Mouse (Mus musculus) neutrophil, adult 65 days (primary cell): ENCODE data around the gene Tbxa2r. TPM values are rescaled to one million over a fixed set of nuclear protein-coding genes. Genes with fewer than 3 reads are reported as not detected.

Source experiments
- total RNA-seq: library from RNA; stranded (reverse); gene quantifications from 2 replicates; pipeline ENCODE4 v1.2.4, GENCODE M21; 2023

Tbxa2r gene
- total RNA-seq = 0.47 TPM in 1 of 2 replicates, not detected in the other

DNA sequence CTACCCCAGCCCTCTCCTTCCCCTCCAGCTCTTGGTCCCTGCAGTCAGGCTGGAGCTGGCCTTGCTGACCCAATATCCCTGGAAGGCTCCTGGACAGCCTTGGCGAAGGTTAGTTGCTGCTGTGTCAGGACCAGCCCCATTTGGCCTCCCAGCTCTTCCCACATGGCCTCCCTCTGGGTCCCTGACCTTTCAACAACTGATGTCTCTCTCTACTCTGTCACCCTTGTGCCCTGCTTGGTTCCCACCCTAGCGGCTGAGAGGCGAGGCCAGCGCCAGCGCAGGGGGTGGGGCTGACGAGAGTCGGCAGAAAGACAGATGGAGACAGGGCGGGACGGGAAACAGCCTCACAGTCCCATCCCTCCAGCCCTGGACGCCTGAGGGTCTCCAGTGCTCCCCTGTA is at the start of gene Tbxa2r:
Tbxa2r (plus strand) TSS at position 346 of the 400 bp plus-strand sequence.

GRCm38 (mm10) chr10:81291511-81292104 is 36.9 kb upstream of the Tbxa2r start, which contains the start of gene Tjp3:
Tjp3 (minus strand) TSS chr10:81291581.

DNA sequence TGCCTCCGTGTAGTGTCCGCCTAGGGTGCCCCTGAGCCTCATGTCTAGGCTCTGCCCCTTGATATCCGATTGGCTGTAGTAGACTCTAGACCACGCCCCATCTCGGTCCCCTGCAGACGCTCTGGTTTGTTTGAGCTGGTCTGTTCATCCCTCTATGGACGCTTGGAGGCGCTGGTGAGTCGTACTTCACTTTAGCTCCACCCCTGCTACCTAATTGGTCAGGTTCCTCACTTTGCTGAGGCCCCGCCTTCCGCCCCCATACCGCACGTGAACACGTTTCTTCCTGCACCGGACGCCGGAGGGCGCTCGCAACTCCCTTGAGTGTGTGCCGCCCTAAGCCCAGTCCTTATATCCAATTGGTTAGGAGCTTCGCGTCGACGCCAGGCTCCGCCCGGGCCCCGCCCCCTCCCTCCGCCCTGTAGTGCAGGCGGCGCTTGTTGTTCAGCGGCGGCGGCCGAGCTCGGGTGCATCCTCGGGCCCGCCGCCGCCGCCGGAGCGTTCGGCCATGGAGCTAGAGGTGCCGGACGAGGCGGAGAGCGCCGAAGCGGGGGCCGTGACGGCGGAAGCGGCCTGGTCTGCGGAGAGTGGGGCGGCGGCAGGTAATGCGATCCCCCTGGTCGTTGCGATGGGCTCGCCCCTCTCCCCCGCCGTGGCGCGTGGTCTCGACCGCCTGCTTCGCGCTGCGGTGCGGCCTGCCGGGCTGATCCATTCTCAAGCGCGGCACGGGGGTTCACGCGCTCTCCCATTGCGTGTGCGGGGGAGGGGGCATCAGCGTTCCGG is 35.8 kb upstream of the Tbxa2r start, which contains the start of gene Pip5k1c:
Pip5k1c (plus strand) TSS at position 410 of the 780 bp plus-strand sequence.

DNA sequence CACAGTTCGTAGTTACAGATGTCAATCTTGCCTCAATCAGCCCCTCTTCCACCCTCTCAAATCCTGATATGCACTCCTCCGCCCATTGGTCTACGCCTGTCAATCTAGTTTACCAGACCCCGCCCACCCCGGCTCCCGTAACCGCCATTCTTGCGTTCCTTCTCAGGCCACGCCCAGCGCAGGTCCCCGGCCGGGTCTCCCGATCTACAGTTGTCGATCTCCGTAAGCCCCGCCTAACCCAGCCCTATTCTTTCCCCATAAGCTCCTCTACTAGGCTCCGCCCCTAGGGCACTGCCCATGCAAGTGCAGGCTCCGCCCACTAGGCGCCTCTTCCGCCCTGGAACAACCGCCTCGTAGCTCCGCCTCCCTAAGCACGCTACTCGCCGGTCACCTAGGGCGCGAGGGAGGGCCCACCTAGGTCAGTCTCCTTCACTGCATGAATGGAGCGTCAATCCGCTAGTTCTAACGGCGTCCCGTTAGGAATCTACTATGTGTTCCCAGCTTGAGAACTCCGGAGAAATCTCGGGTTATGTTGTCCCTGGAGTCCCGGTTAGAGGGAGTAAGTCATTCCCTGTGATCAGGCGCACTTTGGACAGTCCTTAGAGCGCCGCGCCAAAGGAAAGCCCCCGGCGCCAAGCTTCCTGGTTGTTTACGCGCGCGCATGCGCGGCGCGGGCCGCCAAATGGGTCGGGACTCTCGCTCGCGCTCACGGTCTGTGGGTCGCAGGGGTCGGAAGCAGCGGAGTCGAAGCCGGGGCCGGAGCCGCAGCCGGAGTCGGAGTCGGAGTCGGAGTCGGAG is 7.8 kb upstream of the Tbxa2r start, which contains the start of gene Cactin:
Cactin (plus strand) TSS at position 554 of the 798 bp plus-strand sequence.

GRCm38 (mm10) chr10:81342686-81343505 is 14.4 kb downstream of the Tbxa2r start, which contains the start of gene Gipc3:
Gipc3 (minus strand) TSS chr10:81343266.

DNA sequence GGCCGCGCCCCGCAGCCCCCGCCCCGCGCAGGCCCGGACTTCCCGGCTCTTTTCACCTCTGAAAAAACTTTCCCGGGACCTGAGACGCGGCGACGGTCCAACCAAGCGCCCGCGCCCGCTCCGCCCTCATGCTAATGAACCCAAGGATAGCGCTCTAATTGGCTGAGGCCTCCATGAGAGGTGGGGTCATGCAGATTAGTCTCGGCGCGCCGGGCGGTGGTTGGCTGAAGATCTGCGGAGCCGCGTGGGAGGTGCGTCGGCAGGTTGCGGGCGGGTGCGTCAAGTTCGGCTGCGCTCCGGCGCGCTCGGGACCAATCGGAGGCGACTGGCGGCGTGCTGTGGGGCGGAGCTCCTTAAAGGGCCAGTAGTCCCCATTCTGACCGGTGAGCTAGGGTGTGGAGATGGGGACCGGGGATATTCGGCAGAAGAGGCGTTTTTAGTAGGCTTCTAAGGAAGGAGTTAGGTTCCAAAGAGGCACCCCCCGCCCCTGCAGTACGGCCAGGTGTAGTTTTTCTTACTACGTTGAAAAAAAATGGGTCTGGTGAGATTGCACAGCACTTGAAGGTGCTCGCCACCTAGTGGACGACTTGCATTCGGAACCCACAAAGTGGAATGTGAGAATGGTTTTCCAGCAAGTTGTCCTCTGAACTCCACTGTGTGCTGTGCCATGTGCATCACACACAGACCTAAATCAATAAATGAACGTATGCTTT is 22.0 kb downstream of the Tbxa2r start, which contains the start of gene Hmg20b:
Hmg20b (minus strand) TSS at position 130 of the 713 bp plus-strand sequence.

DNA sequence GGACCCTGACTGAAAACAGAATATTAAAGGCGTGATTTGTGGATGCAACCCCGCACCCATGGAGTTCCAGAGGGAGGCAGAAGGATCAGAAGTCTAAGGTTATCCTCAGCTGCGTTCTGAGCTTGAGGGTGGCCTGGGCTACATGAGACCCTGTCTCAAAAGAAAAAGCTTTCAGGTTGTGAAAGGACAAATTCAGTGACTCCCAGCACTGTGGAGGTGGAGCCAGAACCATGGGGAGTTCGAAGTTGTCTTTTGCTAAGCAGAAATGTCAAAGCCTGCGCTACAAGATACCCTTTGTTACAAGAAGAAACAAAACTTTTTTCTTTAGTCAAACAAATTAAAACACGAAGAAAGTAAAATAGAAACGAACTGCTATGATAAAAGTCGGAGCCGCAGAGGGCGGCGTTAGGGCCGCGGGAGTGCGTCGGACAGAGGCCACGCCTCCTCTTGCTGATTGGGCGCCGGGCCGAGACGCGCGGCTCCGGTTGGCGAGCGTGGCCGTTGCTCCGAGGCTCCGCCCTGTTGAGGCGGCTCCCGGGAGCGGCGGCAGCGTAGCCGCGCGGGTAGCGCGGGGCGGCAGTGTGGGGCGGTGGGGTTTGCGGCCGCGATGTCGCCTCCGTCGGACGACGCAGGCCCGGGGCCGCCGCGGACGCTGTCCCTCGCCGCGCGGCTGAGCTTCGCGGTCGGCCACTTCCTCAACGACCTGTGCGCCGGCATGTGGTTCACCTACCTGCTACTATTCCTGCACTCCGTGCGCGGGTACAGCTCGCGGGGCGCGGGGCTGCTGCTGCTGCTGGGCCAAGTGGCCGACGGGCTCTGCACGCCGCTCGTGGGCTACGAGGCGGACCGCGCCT is 28.7 kb downstream of the Tbxa2r start, which contains the start of gene Mfsd12:
Mfsd12 (plus strand) TSS at position 501 of the 854 bp plus-strand sequence.

GRCm38 (mm10) chr10:81365672-81366476 is 37.3 kb downstream of the Tbxa2r start, which contains the start of gene 4930404N11Rik:
4930404N11Rik (minus strand) TSS chr10:81365816.

DNA sequence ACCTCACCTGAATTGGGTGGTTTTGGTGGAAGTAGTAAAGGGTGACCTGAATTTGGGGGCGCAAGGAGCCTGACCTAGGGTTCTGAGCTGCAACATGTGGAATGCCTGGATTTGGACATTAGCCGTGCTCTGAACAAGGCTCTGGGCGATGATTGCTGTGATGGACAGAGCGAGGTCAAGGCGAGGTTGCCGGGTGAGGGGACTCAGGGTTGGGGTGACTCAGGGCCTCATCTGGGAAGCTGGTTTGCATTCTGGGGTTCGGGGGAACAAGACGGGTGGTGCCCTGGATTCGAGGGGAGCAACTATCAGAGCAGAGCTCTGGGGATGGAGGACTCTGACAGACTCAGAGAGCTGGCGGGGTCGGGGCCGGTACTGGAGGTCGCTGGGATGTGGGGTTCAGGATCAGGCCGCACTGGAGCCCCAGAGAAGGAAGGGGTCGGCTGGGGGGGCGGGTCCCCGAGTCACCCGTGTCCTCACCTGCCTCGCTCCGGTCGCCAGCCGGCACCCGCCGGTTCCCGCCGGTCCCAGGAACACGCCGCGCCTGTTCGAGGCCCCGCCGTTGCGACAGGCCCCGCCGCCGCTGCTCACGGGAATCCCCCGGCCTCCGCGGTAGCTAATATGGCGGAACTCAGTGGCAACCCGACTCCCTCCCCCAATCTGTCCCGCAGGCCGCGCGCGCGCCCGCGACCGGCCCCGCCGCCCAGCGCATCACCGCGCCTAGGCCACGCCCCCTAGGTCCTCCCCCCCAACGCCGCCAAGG is 49.4 kb downstream of the Tbxa2r start, which contains the start of gene Fzr1:
Fzr1 (minus strand) TSS at position 724 of the 760 bp plus-strand sequence.

GRCm38 (mm10) chr10:81383802-81384604 is 55.5 kb downstream of the Tbxa2r start, which contains the start of the genes Dohh and Gm48551:
Dohh (plus strand) TSS chr10:81384428.
Gm48551 (plus strand) TSS chr10:81384466.

Other genes starting within 250 kb of the Tbxa2r start
- 0.25 and 0.34 TPM in 2 replicates for gene Creb3l3, start 229.9 kb upstream of the Tbxa2r start, total RNA-seq
- gene Map2k2, start 222.8 kb upstream of the Tbxa2r start, total RNA-seq = 72.4 and 96.2 TPM in 2 replicates
- gene Zbtb7a, start 193.5 kb upstream of the Tbxa2r start, total RNA-seq = 58.8 and 72.8 TPM in 2 replicates
- 27.7 and 33.9 TPM in 2 replicates for gene Pias4, start 160.8 kb upstream of the Tbxa2r start, total RNA-seq
- 599 and 665 TPM in 2 replicates for gene Eef2, start 152.1 kb upstream of the Tbxa2r start, total RNA-seq
- gene Dapk3, start 145.7 kb upstream of the Tbxa2r start, total RNA-seq = 22.3 and 31.6 TPM in 2 replicates
- not detected in 2 replicates for gene 4930442H23Rik, start 144.9 kb upstream of the Tbxa2r start, total RNA-seq
- gene Nmrk2, start 126.7 kb upstream of the Tbxa2r start, total RNA-seq = not detected in 2 replicates
- not detected in 2 replicates for gene Atcay, start 97.9 kb upstream of the Tbxa2r start, total RNA-seq
- gene Zfr2, start 95.6 kb upstream of the Tbxa2r start, total RNA-seq = 0.14 and 0.54 TPM in 2 replicates
- gene Matk, start 75.8 kb upstream of the Tbxa2r start, total RNA-seq = 5.3 and 8.3 TPM in 2 replicates
- 20.7 and 28.0 TPM in 2 replicates for gene Mrpl54, start 61.8 kb upstream of the Tbxa2r start, total RNA-seq
- 21.8 and 26.0 TPM in 2 replicates for gene Apba3, start 61.8 kb upstream of the Tbxa2r start, total RNA-seq
- gene Tjp3, start 37.1 kb upstream of the Tbxa2r start, total RNA-seq = 6.9 and 8.6 TPM in 2 replicates
- gene Pip5k1c, start 35.8 kb upstream of the Tbxa2r start, total RNA-seq = 89.4 and 124 TPM in 2 replicates
- 26.4 and 33.1 TPM in 2 replicates for gene Cactin, start 7.6 kb upstream of the Tbxa2r start, total RNA-seq
- gene Gipc3, start 14.5 kb downstream of the Tbxa2r start, total RNA-seq = not detected in 2 replicates
- 38.3 and 47.1 TPM in 2 replicates for gene Hmg20b, start 21.7 kb downstream of the Tbxa2r start, total RNA-seq
- 26.6 and 28.7 TPM in 2 replicates for gene Mfsd12, start 28.8 kb downstream of the Tbxa2r start, total RNA-seq
- gene 4930404N11Rik, start 37.1 kb downstream of the Tbxa2r start, total RNA-seq = 6.0 and 7.1 TPM in 2 replicates
- 50.3 and 54.1 TPM in 2 replicates for gene Fzr1, start 49.8 kb downstream of the Tbxa2r start, total RNA-seq
- 22.1 and 26.0 TPM in 2 replicates for gene Dohh, start 55.7 kb downstream of the Tbxa2r start, total RNA-seq
- gene Gm48551, start 55.7 kb downstream of the Tbxa2r start, total RNA-seq = 2.0 and 2.2 TPM in 2 replicates
- 0.91 TPM in 1 of 2 replicates, not detected in the other for gene Gm48552, start 60.3 kb downstream of the Tbxa2r start, total RNA-seq
- 5.1 and 6.8 TPM in 2 replicates for gene Smim24, start 64.3 kb downstream of the Tbxa2r start, total RNA-seq
- 60.2 and 61.9 TPM in 2 replicates for gene Nfic, start 126.9 kb downstream of the Tbxa2r start, total RNA-seq
- gene Celf5, start 154.0 kb downstream of the Tbxa2r start, total RNA-seq = not detected in 2 replicates
- gene Ncln, start 167.7 kb downstream of the Tbxa2r start, total RNA-seq = 94.5 and 145 TPM in 2 replicates
- 74.1 and 98.5 TPM in 2 replicates for gene S1pr4, start 171.4 kb downstream of the Tbxa2r start, total RNA-seq
- gene Gna15, start 195.5 kb downstream of the Tbxa2r start, total RNA-seq = 27.7 and 31.6 TPM in 2 replicates
- gene Gna11, start 216.5 kb downstream of the Tbxa2r start, total RNA-seq = 6.3 and 7.7 TPM in 2 replicates
- gene Aes, start 230.8 kb downstream of the Tbxa2r start, total RNA-seq = 259 and 315 TPM in 2 replicates
- 0.95 and 1.5 TPM in 2 replicates for gene Tle2, start 245.8 kb downstream of the Tbxa2r start, total RNA-seq